Mouse (Mus musculus): ENCODE measurements around the gene Bbox1. TPM values are rescaled to one million over a fixed set of nuclear protein-coding genes. Genes with fewer than 3 reads are reported as not detected.

Gene Bbox1
- polyA plus RNA-seq, 1 experiment from 2014 or later, result not detected

DNA sequence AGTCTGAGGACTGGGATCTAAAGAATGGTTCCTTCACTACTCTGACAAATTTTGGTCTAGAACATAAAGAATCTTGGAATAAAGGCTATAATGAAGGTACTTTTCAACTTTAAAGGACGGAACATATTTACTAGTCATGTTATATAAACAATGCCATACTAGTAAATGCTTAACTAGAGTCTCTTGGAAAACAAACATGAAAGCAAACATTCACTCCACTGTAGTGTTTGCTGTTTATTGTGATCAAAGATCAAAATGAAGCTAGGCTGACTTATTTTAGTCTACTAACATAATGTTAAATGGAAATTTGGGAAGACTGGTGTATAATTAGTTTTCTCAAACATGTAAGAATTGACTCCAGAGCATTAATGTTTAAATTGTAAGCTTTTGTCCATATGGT is 4.9 kb upstream of the Bbox1 start:
- 84% methylated on average over 1 of the region's 1 CpGs for WGBS
- ATAC-seq (ENCODE audit: low FRiP score) (no peak), DNase-seq (ENCODE audit: low spot score) (no peak)
- Histone ChIP-seq H3K36me3 (ENCODE audit: control insufficient read depth, insufficient read depth, low read length) (no peaks in the 10 kb centered on the region), H3K4me1 (replicated peaks; ENCODE audit: control insufficient read depth, insufficient read depth, low read length) (no peaks in the 10 kb centered on the region), H3K27ac (ENCODE audit: low read depth, low read length) (no peak overlapping the region), H3K4me2 (replicated peaks; ENCODE audit: low read depth, low read length) (no peak overlapping the region), H3K9me3 (ENCODE audit: control insufficient read depth, low read length) (no peaks in the 10 kb centered on the region), H3K4me3 (ENCODE audit: low read depth, low read length) (no peak overlapping the region), H3K27me3 (ENCODE audit: control insufficient read depth, insufficient read depth, low read length) (no peaks in the 10 kb centered on the region), H3K9ac (ENCODE audit: low read depth, low read length) (no peak overlapping the region)

GRCm38 (mm10) chr2:110318719-110319118 is 4.4 kb upstream of the Bbox1 start:
- Histone ChIP-seq H3K9me3 (ENCODE audit: control insufficient read depth, low read length) (no peaks in the 10 kb centered on the region), H3K9ac (ENCODE audit: low read depth, low read length) (no peak overlapping the region), H3K4me2 (replicated peaks; ENCODE audit: low read depth, low read length) (no peak overlapping the region), H3K36me3 (ENCODE audit: control insufficient read depth, insufficient read depth, low read length) (no peaks in the 10 kb centered on the region), H3K27me3 (ENCODE audit: control insufficient read depth, insufficient read depth, low read length) (no peaks in the 10 kb centered on the region), H3K4me3 (ENCODE audit: low read depth, low read length) (no peak overlapping the region), H3K4me1 (replicated peaks; ENCODE audit: control insufficient read depth, insufficient read depth, low read length) (no peaks in the 10 kb centered on the region), H3K27ac (ENCODE audit: low read depth, low read length) (no peak overlapping the region)
- DNase-seq (ENCODE audit: low spot score) (no peak), ATAC-seq (ENCODE audit: low FRiP score) (no peak)
- 91% methylated on average over 1 of the region's 1 CpGs for WGBS

DNA sequence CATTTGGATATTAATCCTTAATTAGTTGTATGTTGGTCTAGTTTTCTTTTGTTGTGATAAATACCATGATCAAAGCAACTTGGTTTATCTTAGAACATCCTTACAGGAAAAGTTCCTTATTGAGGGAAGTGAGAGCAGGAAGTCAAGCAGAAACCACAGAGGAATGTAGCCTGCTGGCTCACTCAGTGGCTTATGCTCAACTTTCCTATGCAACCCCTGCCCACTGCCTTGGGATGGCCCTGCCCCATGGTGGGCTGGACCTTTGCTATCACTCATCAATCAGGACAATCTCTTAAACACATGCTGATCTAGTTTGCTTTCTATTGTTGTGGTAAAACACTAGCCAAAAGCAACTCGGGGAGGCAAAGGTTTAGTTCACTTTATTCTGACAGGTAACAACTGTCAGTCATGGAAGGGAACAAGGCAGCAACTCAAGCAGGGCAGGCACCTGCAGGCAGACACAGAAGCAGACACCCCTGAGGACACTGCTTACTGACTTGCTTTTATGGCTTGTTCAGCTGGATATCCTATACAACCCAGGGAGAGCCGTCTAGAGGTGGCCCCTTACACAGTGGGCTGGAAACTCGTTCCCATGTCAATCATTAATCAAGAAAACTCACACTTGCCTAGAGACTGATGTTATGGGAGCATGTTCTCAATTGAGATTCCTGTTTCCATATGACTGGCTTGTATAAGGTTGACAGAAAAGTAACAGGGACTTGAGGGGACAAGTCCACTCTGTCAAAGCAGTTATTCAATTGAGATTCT is 1.9 kb upstream of the Bbox1 start:
- no peak overlapping the region for H3K4me2 ChIP-seq (replicated peaks; ENCODE audit: low read depth, low read length)
- H3K4me1 ChIP-seq (replicated peaks; ENCODE audit: control insufficient read depth, insufficient read depth, low read length), result no peaks in the 10 kb centered on the region
- H3K4me3 ChIP-seq (ENCODE audit: low read depth, low read length), result no peak overlapping the region
- H3K36me3 ChIP-seq (ENCODE audit: control insufficient read depth, insufficient read depth, low read length), result no peaks in the 10 kb centered on the region
- 14% methylated on average over 3 of the region's 3 CpGs for WGBS
- no peaks in the 10 kb centered on the region for H3K27me3 ChIP-seq (ENCODE audit: control insufficient read depth, insufficient read depth, low read length)
- ATAC-seq (ENCODE audit: low FRiP score) (no peak), DNase-seq (ENCODE audit: low spot score) (no peak)
- no peak overlapping the region for H3K27ac ChIP-seq (ENCODE audit: low read depth, low read length)
- H3K9me3 ChIP-seq (ENCODE audit: control insufficient read depth, low read length), result no peaks in the 10 kb centered on the region
- H3K9ac ChIP-seq (ENCODE audit: low read depth, low read length), result no peak overlapping the region

- ATAC-seq (ENCODE audit: low FRiP score) (no peak), DNase-seq (ENCODE audit: low spot score) (no peak)
- 88% methylated on average over 5 of the region's 5 CpGs for WGBS
- H3K9me3 ChIP-seq (ENCODE audit: control insufficient read depth, low read length), result no peaks in the 10 kb centered on the region
- no peaks in the 10 kb centered on the region for H3K36me3 ChIP-seq (ENCODE audit: control insufficient read depth, insufficient read depth, low read length)
- no peak overlapping the region for H3K4me2 ChIP-seq (replicated peaks; ENCODE audit: low read depth, low read length)
- H3K4me3 ChIP-seq (ENCODE audit: low read depth, low read length), result no peak overlapping the region
- H3K27ac ChIP-seq (ENCODE audit: low read depth, low read length), result no peak overlapping the region
- no peaks in the 10 kb centered on the region for H3K4me1 ChIP-seq (replicated peaks; ENCODE audit: control insufficient read depth, insufficient read depth, low read length)
- H3K27me3 ChIP-seq (ENCODE audit: control insufficient read depth, insufficient read depth, low read length), result no peaks in the 10 kb centered on the region
- H3K9ac ChIP-seq (ENCODE audit: low read depth, low read length), result no peak overlapping the region
Observed at GRCm38 (mm10) chr2:110314074-110314473, 286 bp downstream of the Bbox1 start.

GRCm38 (mm10) chr2:110313305-110313824 is 995 bp downstream of the Bbox1 start:
- H3K36me3 ChIP-seq (ENCODE audit: control insufficient read depth, insufficient read depth, low read length), result no peaks in the 10 kb centered on the region
- no peak overlapping the region for H3K9ac ChIP-seq (ENCODE audit: low read depth, low read length)
- no peaks in the 10 kb centered on the region for H3K27me3 ChIP-seq (ENCODE audit: control insufficient read depth, insufficient read depth, low read length)
- H3K9me3 ChIP-seq (ENCODE audit: control insufficient read depth, low read length), result no peaks in the 10 kb centered on the region
- no peak overlapping the region for H3K27ac ChIP-seq (ENCODE audit: low read depth, low read length)
- H3K4me1 ChIP-seq (replicated peaks; ENCODE audit: control insufficient read depth, insufficient read depth, low read length), result no peaks in the 10 kb centered on the region
- no peak for ATAC-seq (ENCODE audit: low FRiP score)
- whole genome bisulfite sequencing, result 89% methylated on average over 2 of the region's 2 CpGs
- H3K4me2 ChIP-seq (replicated peaks; ENCODE audit: low read depth, low read length), result no peak overlapping the region
- no peak for DNase-seq (ENCODE audit: low spot score)
- H3K4me3 ChIP-seq (ENCODE audit: low read depth, low read length), result no peak overlapping the region

GRCm38 (mm10) chr2:110305358-110306283 is 8.7 kb downstream of the Bbox1 start:
- Histone ChIP-seq H3K4me3 (ENCODE audit: low read depth, low read length) (no peak overlapping the region), H3K9me3 (ENCODE audit: control insufficient read depth, low read length) (no peaks in the 10 kb centered on the region), H3K4me1 (replicated peaks; ENCODE audit: control insufficient read depth, insufficient read depth, low read length) (no peaks in the 10 kb centered on the region), H3K27ac (ENCODE audit: low read depth, low read length) (no peak overlapping the region), H3K27me3 (ENCODE audit: control insufficient read depth, insufficient read depth, low read length) (no peaks in the 10 kb centered on the region), H3K9ac (ENCODE audit: low read depth, low read length) (no peak overlapping the region), H3K36me3 (ENCODE audit: control insufficient read depth, insufficient read depth, low read length) (no peaks in the 10 kb centered on the region), H3K4me2 (replicated peaks; ENCODE audit: low read depth, low read length) (no peak overlapping the region)
- 89% methylated on average over 12 of the region's 12 CpGs for WGBS
- ATAC-seq (ENCODE audit: low FRiP score), result no peak
- no peak for DNase-seq (ENCODE audit: low spot score)

- no peaks in the 10 kb centered on the region for H3K27me3 ChIP-seq (ENCODE audit: control insufficient read depth, insufficient read depth, low read length)
- DNase-seq (ENCODE audit: low spot score) (no peak), ATAC-seq (ENCODE audit: low FRiP score) (no peak)
- no peak overlapping the region for H3K9ac ChIP-seq (ENCODE audit: low read depth, low read length)
- no peaks in the 10 kb centered on the region for H3K36me3 ChIP-seq (ENCODE audit: control insufficient read depth, insufficient read depth, low read length)
- WGBS, result 70% methylated on average over 2 of the region's 2 CpGs
- H3K4me1 ChIP-seq (replicated peaks; ENCODE audit: control insufficient read depth, insufficient read depth, low read length), result no peaks in the 10 kb centered on the region
- no peaks in the 10 kb centered on the region for H3K9me3 ChIP-seq (ENCODE audit: control insufficient read depth, low read length)
- H3K4me2 ChIP-seq (replicated peaks; ENCODE audit: low read depth, low read length), result no peak overlapping the region
- H3K27ac ChIP-seq (ENCODE audit: low read depth, low read length), result no peak overlapping the region
- H3K4me3 ChIP-seq (ENCODE audit: low read depth, low read length), result no peak overlapping the region
Observed at GRCm38 (mm10) chr2:110302261-110302660, 12.1 kb downstream of the Bbox1 start.

DNA sequence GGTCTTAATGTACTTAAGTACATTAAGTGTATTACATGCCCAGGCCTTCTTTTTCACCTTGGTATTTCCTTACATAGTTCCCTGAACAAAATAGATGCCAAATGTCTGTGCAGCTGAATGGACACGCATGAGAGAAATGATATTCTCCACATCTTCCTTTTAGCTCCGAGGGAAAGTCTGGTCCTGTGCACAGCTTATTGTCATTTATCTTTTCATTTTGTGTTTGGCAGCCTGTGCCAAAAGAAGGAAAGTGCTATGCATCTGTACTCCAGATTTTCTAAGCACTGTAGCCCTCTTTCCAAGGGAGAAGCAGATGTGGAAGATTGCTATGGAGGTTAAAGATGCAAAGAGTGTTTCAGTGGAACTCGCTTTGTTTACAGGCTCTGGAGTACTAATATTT is 13.0 kb downstream of the Bbox1 start:
- Histone ChIP-seq H3K27ac (ENCODE audit: low read depth, low read length) (no peak overlapping the region), H3K27me3 (ENCODE audit: control insufficient read depth, insufficient read depth, low read length) (no peaks in the 10 kb centered on the region), H3K36me3 (ENCODE audit: control insufficient read depth, insufficient read depth, low read length) (no peaks in the 10 kb centered on the region), H3K4me3 (ENCODE audit: low read depth, low read length) (no peak overlapping the region), H3K4me1 (replicated peaks; ENCODE audit: control insufficient read depth, insufficient read depth, low read length) (no peaks in the 10 kb centered on the region), H3K4me2 (replicated peaks; ENCODE audit: low read depth, low read length) (no peak overlapping the region), H3K9me3 (ENCODE audit: control insufficient read depth, low read length) (no peaks in the 10 kb centered on the region), H3K9ac (ENCODE audit: low read depth, low read length) (no peak overlapping the region)
- WGBS, result 74% methylated on average over 3 of the region's 3 CpGs
- no peak for DNase-seq (ENCODE audit: low spot score)
- no peak for ATAC-seq (ENCODE audit: low FRiP score)
